Comparison of ENCODE assay signal across 8 mouse cellular contexts in genomic region chr9:43845660-43846455, GRCm38 (mm10).
DNase-seq lines count a peak whose midpoint lies in the region; ATAC-seq and TF ChIP-seq lines count a peak whose summit lies in the region.

No protein-coding gene starts in this region.

- in situ Hi-C loops in ES-E14 (cut with MboI; ENCODE audit: low sequenced_read_pairs in 2 of 2, unreplicated experiment in 2 of 2): no loop called here

- ATAC-seq in heart, embryonic 11.5 days (replicated peaks; ENCODE audit: insufficient number of reproducible peaks, low FRiP score, low TSS enrichment): no peak

- no peak for DNase-seq in heart, embryonic 10.5 days (ENCODE audit: low spot score)
- peak; percentile 61 for DNase-seq in ES-E14 (ENCODE audit: low read depth, low spot score)
- DNase-seq in cerebellum, adult 11-12 months: peak; percentile 24
- peak; percentile 44 to 46 for DNase-seq in gastrocnemius, postnatal 4 days (ENCODE audit: low spot score in 2 of 2)
- DNase-seq in layer of hippocampus, postnatal 36 days: peak; percentile 42 to 56
- DNase-seq in naive thymus-derived CD4-positive, alpha-beta T cell, adult 2 months (ENCODE audit: low read depth): peak; percentile 10
- no peak for DNase-seq in natural killer cell, adult 2 months (ENCODE audit: low spot score in 2 of 2)

- peak overlapping the region; percentile 14; the same call in 1 of the 2 replicates for H3K4me2 ChIP-seq in heart, embryonic 11.5 days

- peaks cover 46% of the 10 kb centered on the region for H3K27me3 ChIP-seq in heart, embryonic 11.5 days (ENCODE audit: control insufficient read depth, insufficient read depth, low read length)
- H3K27me3 ChIP-seq in heart, embryonic 10.5 days (ENCODE audit: insufficient read depth, poor library complexity, severe bottlenecking): peaks cover 69% of the 10 kb centered on the region

- no peaks in the 10 kb centered on the region for H3K9me3 ChIP-seq in heart, embryonic 11.5 days (replicated peaks; ENCODE audit: control insufficient read depth, low read length)
- no peaks in the 10 kb centered on the region for H3K9me3 ChIP-seq in heart, embryonic 10.5 days
- no peaks in the 10 kb centered on the region for H3K9me3 ChIP-seq in ES-E14 (ENCODE audit: control insufficient read depth, insufficient read depth, low read depth, low read length)

- WGBS in heart, embryonic 11.5 days (ENCODE audit: insufficient replicate concordance): 7% methylated on average over 17 of the region's 17 CpGs
- 5% methylated on average over 17 of the region's 17 CpGs for WGBS in heart, embryonic 10.5 days

- no peak overlapping the region for H3K9ac ChIP-seq in heart, embryonic 11.5 days (ENCODE audit: low read depth, low read length)
- peak overlapping the region; percentile 10; the same call in 1 of the 2 replicates for H3K9ac ChIP-seq in ES-E14 (ENCODE audit: insufficient read depth, low read depth, low read length, poor library complexity, severe bottlenecking)

- no peaks in the 10 kb centered on the region for H3K36me3 ChIP-seq in heart, embryonic 11.5 days (ENCODE audit: control insufficient read depth, insufficient read depth, low read length)
- no peaks in the 10 kb centered on the region for H3K36me3 ChIP-seq in heart, embryonic 10.5 days
- H3K36me3 ChIP-seq in ES-E14 (ENCODE audit: control insufficient read depth, insufficient read depth, low read length, poor library complexity, severe bottlenecking): no peaks in the 10 kb centered on the region

- no peak overlapping the region for H3K27ac ChIP-seq in heart, embryonic 11.5 days (ENCODE audit: low read depth, low read length)
- no peak overlapping the region for H3K27ac ChIP-seq in heart, embryonic 10.5 days
- no peak overlapping the region for H3K27ac ChIP-seq in ES-E14 (ENCODE audit: insufficient read depth, low read depth, low read length, poor library complexity, severe bottlenecking)

- peaks cover 3% of the 10 kb centered on the region; the same call in 1 of the 2 replicates for H3K4me1 ChIP-seq in heart, embryonic 11.5 days (ENCODE audit: control insufficient read depth, insufficient read depth, low read length)
- peaks cover 23% of the 10 kb centered on the region for H3K4me1 ChIP-seq in heart, embryonic 10.5 days
- H3K4me1 ChIP-seq in ES-E14 (ENCODE audit: control insufficient read depth in 2 of 2, insufficient read depth in 2 of 2, low read length in 2 of 2, poor library complexity in 1 of 2): peaks cover 6 to 23% of the 10 kb centered on the region in 2 experiments; a peak in 3 of 4 replicates

- no peak overlapping the region for H3K4me3 ChIP-seq in heart, embryonic 11.5 days (ENCODE audit: low read depth, low read length)
- no peak overlapping the region for H3K4me3 ChIP-seq in heart, embryonic 10.5 days
- peak overlapping the region; percentile 13 to 56; a peak in 3 of 4 replicates for H3K4me3 ChIP-seq in ES-E14 (ENCODE audit: insufficient read depth in 1 of 2, low read depth in 1 of 2, low read length in 2 of 2, poor library complexity in 1 of 2, severe bottlenecking in 1 of 2)

TF ChIP-seq in ES-E14, 5 proteins besides CTCF, POLR2A, EP300 and RAD21:
- TF ChIP-seq ZC3H11A (IDR thresholded peaks at IDR 0.05; ENCODE audit: borderline replicate concordance, low read depth, low read length) (no peak; the same call in 1 of the 2 replicates), CHD2 (IDR thresholded peaks at IDR 0.05; ENCODE audit: low read depth, low read length) (no peak), ZNF384 (IDR thresholded peaks at IDR 0.05; ENCODE audit: low read depth, low read length) (no peak), MAFK (IDR thresholded peaks at IDR 0.05; ENCODE audit: insufficient read depth, low read depth, low read length) (no peak), HCFC1 (IDR thresholded peaks at IDR 0.05; ENCODE audit: borderline replicate concordance, insufficient read depth, low read length) (no peak)

Comparison
In these comparisons a context has a peak if more than half of its experiments do, and no peak if none do; other contexts are left out.
1. H3K4me3 ChIP-seq: peak in ES-E14 (2 of 2); none in heart, embryonic 11.5 days (single experiment) and heart, embryonic 10.5 days (single experiment).
2. DNase-seq: peak in ES-E14 (single experiment), cerebellum, adult 11-12 months (single experiment), gastrocnemius, postnatal 4 days (2 of 2), layer of hippocampus, postnatal 36 days (2 of 2) and naive thymus-derived CD4-positive, alpha-beta T cell, adult 2 months (single experiment); none in heart, embryonic 10.5 days (single experiment) and natural killer cell, adult 2 months (0 of 2).